In the genomic region with DNA sequence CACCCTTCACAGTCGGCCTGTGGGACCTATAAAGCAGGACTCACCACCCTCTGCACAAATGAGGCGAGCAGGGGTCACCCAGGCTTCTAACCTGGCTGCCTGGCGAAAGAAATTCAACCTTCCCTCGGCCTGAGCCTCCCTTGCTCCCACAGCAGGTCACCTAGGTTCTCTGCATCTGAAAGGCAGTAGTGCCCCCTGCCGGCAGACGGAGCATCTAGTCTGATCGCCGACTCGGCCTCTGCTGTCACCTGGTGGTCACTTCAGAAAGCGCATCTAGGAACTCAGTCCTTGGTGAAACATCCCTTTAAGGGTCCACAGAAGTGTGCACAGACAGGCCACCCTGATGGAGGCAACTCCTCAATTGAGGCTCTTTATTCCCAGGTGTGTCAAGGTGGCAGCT, we compare ENCODE assay signal across 9 mouse cellular contexts. TPM values are rescaled to one million over a fixed set of nuclear protein-coding genes. Genes with fewer than 3 reads are reported as not detected.
A peak's percentile ranks its signal among the peaks of the same experiment; 100 is the strongest.
DNase-seq lines count a peak whose midpoint lies in the region; ATAC-seq and TF ChIP-seq lines count a peak whose summit lies in the region.
"Had no signal": no experiment of that assay in that cellular context is flagged by ENCODE, and none has a peak within 500 bp of the region (broad histone marks: within the 10 kb centered on the region; RNA-seq: fewer than 3 reads in every experiment).

No protein-coding gene starts in this region.

- no peaks in the 10 kb centered on the region for H3K27me3 ChIP-seq in ES-Bruce4 (ENCODE audit: control insufficient read depth, insufficient read depth, low read length, poor library complexity, severe bottlenecking)
- 0 out of 2 replicates have a peak, but pooled peaks cover 4% of the 10 kb centered on the region for H3K27me3 ChIP-seq in forebrain, embryonic 12.5 days

- no peaks in the 10 kb centered on the region for H3K4me1 ChIP-seq in ES-Bruce4 (ENCODE audit: control insufficient read depth, insufficient read depth, low read length)
- H3K4me1 ChIP-seq in forebrain, embryonic 12.5 days: peaks cover 16% of the 10 kb centered on the region

- intact Hi-C loops in heart, postnatal 25 days (cut with DNase I): loop anchor here (1.0 to 5.0 kb wide), 2 partner anchors 13 to 828 kb away; no protein-coding TSS in a partner anchor

- H3K4me2 ChIP-seq in forebrain, embryonic 12.5 days: peak overlapping the region; percentile 19; the same call in 1 of the 2 replicates
- H3K4me2 ChIP-seq: heart, embryonic 15.5 days had no signal

- TF ChIP-seq EP300 in ES-Bruce4 (IDR thresholded peaks at IDR 0.05; ENCODE audit: insufficient read depth, low read depth, low read length): peak; percentile 79; the same call in 1 of the 2 replicates

- peak; percentile 35; the same call in 1 of the 2 replicates for ATAC-seq in forebrain, embryonic 12.5 days (ENCODE audit: low FRiP score)

- H3K36me3 ChIP-seq in ES-Bruce4 (ENCODE audit: control insufficient read depth, insufficient read depth, low read length, poor library complexity, severe bottlenecking): no peaks in the 10 kb centered on the region
- no peaks in the 10 kb centered on the region for H3K36me3 ChIP-seq in forebrain, embryonic 12.5 days (replicated peaks)
- H3K36me3 ChIP-seq: heart, embryonic 15.5 days had no signal

- peak; percentile 100 for TF ChIP-seq CTCF in ES-Bruce4 (IDR thresholded peaks at IDR 0.05; ENCODE audit: low read depth, low read length)

- TF ChIP-seq POLR2A in ES-Bruce4 (IDR thresholded peaks at IDR 0.05; ENCODE audit: insufficient read depth, low read length): no peak

- no peak overlapping the region for H3K9ac ChIP-seq in ES-Bruce4 (ENCODE audit: low read depth, poor library complexity, severe bottlenecking)
- no peak overlapping the region for H3K9ac ChIP-seq in forebrain, embryonic 12.5 days
- H3K9ac ChIP-seq: heart, embryonic 15.5 days had no signal

- no peak overlapping the region for H3K4me3 ChIP-seq in ES-Bruce4 (ENCODE audit: low read depth, low read length)
- no peak overlapping the region for H3K4me3 ChIP-seq in forebrain, embryonic 12.5 days (replicated peaks)
- H3K4me3 ChIP-seq: heart, embryonic 15.5 days had no signal

- peak; percentile 74 for DNase-seq in c-Kit-positive CD71-negative TER-119-negative erythroid progenitor cells, embryonic 14.5 days (ENCODE audit: low read depth)
- DNase-seq in heart, postnatal 25 days (ENCODE audit: low spot score): peak; percentile 31
- peak; percentile 82 for DNase-seq in large intestine, adult 2 months (ENCODE audit: low read depth, low spot score)
- DNase-seq in lung, postnatal 14 days: peak; percentile 90
- DNase-seq in ovary, postnatal 36 days (ENCODE audit: low spot score): peak; percentile 81
- DNase-seq in thymus, postnatal 0 days (ENCODE audit: low spot score): peak; percentile 88

- no peaks in the 10 kb centered on the region for H3K9me3 ChIP-seq in ES-Bruce4 (replicated peaks; ENCODE audit: control insufficient read depth, insufficient read depth, low read length, poor library complexity, severe bottlenecking)
- no peaks in the 10 kb centered on the region for H3K9me3 ChIP-seq in forebrain, embryonic 12.5 days
- H3K9me3 ChIP-seq: heart, embryonic 15.5 days had no signal

- 4% methylated on average over 10 of the region's 10 CpGs for WGBS in forebrain, embryonic 12.5 days
- 2% methylated on average over 10 of the region's 10 CpGs for WGBS in large intestine, adult 2 months

- no peak overlapping the region for H3K27ac ChIP-seq in ES-Bruce4 (ENCODE audit: insufficient read depth, low read length)
- H3K27ac ChIP-seq in forebrain, embryonic 12.5 days: no peak overlapping the region
- H3K27ac ChIP-seq: heart, embryonic 15.5 days had no signal

RNA-seq across cellular contexts. Expression of a gene that starts 24.4 kb away (rescaled TPM):
- 718 and 769 TPM in 2 replicates for polyA plus RNA-seq in ES-Bruce4 (2011; ENCODE audit: insufficient read depth, insufficient read length, low read depth, missing spikeins)
- 1,544 and 1,585 TPM in 2 replicates for polyA plus RNA-seq in forebrain, embryonic 12.5 days (2016; fragmentation: Nextera tagmentation; extraction: Ambion mirVana)
- 1,000 to 10,000 TPM; 1,459 to 1,550 TPM for total RNA-seq in heart, postnatal 25 days (2021)
- 146 and 159 TPM in 2 replicates for polyA plus RNA-seq in large intestine, adult 2 months (2012; rRNA removed)
- 2,060 and 2,248 TPM in 2 replicates for polyA plus RNA-seq in thymus, postnatal 0 days (2015; fragmentation: Nextera tagmentation; extraction: Ambion mirVana)

RNA-seq across cellular contexts. Expression of a gene that starts 25.6 kb away (rescaled TPM):
- polyA plus RNA-seq in ES-Bruce4 (2011; ENCODE audit: insufficient read depth, insufficient read length, low read depth, missing spikeins): 20.6 and 21.5 TPM in 2 replicates
- not detected in 2 replicates for polyA plus RNA-seq in forebrain, embryonic 12.5 days (2016; fragmentation: Nextera tagmentation; extraction: Ambion mirVana)
- total RNA-seq in heart, postnatal 25 days (2021): not detected
- not detected in 2 replicates for polyA plus RNA-seq in large intestine, adult 2 months (2012; rRNA removed)
- polyA plus RNA-seq in thymus, postnatal 0 days (2015; fragmentation: Nextera tagmentation; extraction: Ambion mirVana): 0.35 and 0.46 TPM in 2 replicates
- polyA plus RNA-seq: heart, embryonic 15.5 days had no signal

RNA-seq across cellular contexts. Expression of a gene that starts 34.5 kb away (rescaled TPM):
- polyA plus RNA-seq in ES-Bruce4 (2011; ENCODE audit: insufficient read depth, insufficient read length, low read depth, missing spikeins): 10.5 and 11.8 TPM in 2 replicates
- 0.51 and 0.91 TPM in 2 replicates for polyA plus RNA-seq in forebrain, embryonic 12.5 days (2016; fragmentation: Nextera tagmentation; extraction: Ambion mirVana)
- total RNA-seq in heart, postnatal 25 days (2021): not detected
- 1.9 and 2.2 TPM in 2 replicates for polyA plus RNA-seq in large intestine, adult 2 months (2012; rRNA removed)
- polyA plus RNA-seq in thymus, postnatal 0 days (2015; fragmentation: Nextera tagmentation; extraction: Ambion mirVana): 436 and 450 TPM in 2 replicates

RNA-seq across cellular contexts. Expression of a gene that starts 38.9 kb away (rescaled TPM):
- not detected in 2 replicates for polyA plus RNA-seq in ES-Bruce4 (2011; ENCODE audit: insufficient read depth, insufficient read length, low read depth, missing spikeins)
- 1.1 TPM in 1 of 2 replicates, not detected in the other for polyA plus RNA-seq in forebrain, embryonic 12.5 days (2016; fragmentation: Nextera tagmentation; extraction: Ambion mirVana)
- not detected for total RNA-seq in heart, postnatal 25 days (2021)
- not detected in 2 replicates for polyA plus RNA-seq in large intestine, adult 2 months (2012; rRNA removed)
- 1.9 and 2.1 TPM in 2 replicates for polyA plus RNA-seq in thymus, postnatal 0 days (2015; fragmentation: Nextera tagmentation; extraction: Ambion mirVana)
- polyA plus RNA-seq: heart, embryonic 15.5 days had no signal

RNA-seq across cellular contexts. Expression of a gene that starts 46.6 kb away (rescaled TPM):
- 0.99 TPM in 1 of 2 replicates, not detected in the other for polyA plus RNA-seq in ES-Bruce4 (2011; ENCODE audit: insufficient read depth, insufficient read length, low read depth, missing spikeins)
- polyA plus RNA-seq in forebrain, embryonic 12.5 days (2016; fragmentation: Nextera tagmentation; extraction: Ambion mirVana): not detected in 2 replicates
- not detected for total RNA-seq in heart, postnatal 25 days (2021)
- 0.07 TPM in 2 replicates for polyA plus RNA-seq in large intestine, adult 2 months (2012; rRNA removed)
- polyA plus RNA-seq in thymus, postnatal 0 days (2015; fragmentation: Nextera tagmentation; extraction: Ambion mirVana): 2.5 and 2.7 TPM in 2 replicates
- polyA plus RNA-seq: heart, embryonic 15.5 days had no signal

Comparison
In these comparisons a context has a peak if more than half of its experiments do, and no peak if none do; other contexts are left out.
1. DNase-seq: peak in every context shown above with its lines; median percentile 90 in lung, postnatal 14 days; 88 in thymus, postnatal 0 days; 82 in large intestine, adult 2 months; 81 in ovary, postnatal 36 days; 74 in c-Kit-positive CD71-negative TER-119-negative erythroid progenitor cells, embryonic 14.5 days; 31 in heart, postnatal 25 days.
2. RNA of a gene that starts 25.6 kb away (polyA plus RNA-seq): 20.6 to 21.5 TPM in ES-Bruce4; 0.35 to 0.46 TPM in thymus, postnatal 0 days, not detected in large intestine, adult 2 months and not detected in forebrain, embryonic 12.5 days; every median in the first group is over 10 times any median in the second.
3. RNA of a gene that starts 34.5 kb away (polyA plus RNA-seq): 436 to 450 TPM in thymus, postnatal 0 days; 10.5 to 11.8 TPM in ES-Bruce4, 1.9 to 2.2 TPM in large intestine, adult 2 months and 0.51 to 0.91 TPM in forebrain, embryonic 12.5 days; every median in the first group is over 10 times any median in the second.